Mouse (Mus musculus) cortical plate, adult 2 months (tissue): Measurements from ENCODE around the gene Rapgef5.

ENCODE experiments used
- CTCF ChIP-seq: fragments of 200-500 bp; IDR thresholded peaks from 2 replicates; pipeline ENCODE4 v1.5.1; 2011; ENCODE audit warnings: mild to moderate bottlenecking, control low read depth, low read length; ENCODE audit not compliant: insufficient read depth; ENCODE audit errors: extremely low read depth
- POLR2A ChIP-seq: fragments of 200-500 bp; IDR thresholded peaks from 2 replicates; pipeline ENCODE4 v1.6.1; 2011; ENCODE audit warnings: mild to moderate bottlenecking, low read length, control low read depth; ENCODE audit not compliant: insufficient read depth; ENCODE audit errors: extremely low read depth

GRCm38 (mm10) chr12:117554612-117555063 is 38.4 kb downstream of the Rapgef5 start:
- no peak for TF ChIP-seq CTCF
- TF ChIP-seq POLR2A = no peak
